Mouse (Mus musculus) kidney, embryonic 16.5 days (tissue): ENCODE data around the gene Xrcc1. TPM values are rescaled to one million over a fixed set of nuclear protein-coding genes. Genes with fewer than 3 reads are reported as not detected.

ENCODE experiments used
- ATAC-seq: fragments of 200-750 bp; cut with Nextera tagmentation; 2 replicates; pipeline ENCODE4 v1.8.0; 2017; ENCODE audit warnings: moderate TSS enrichment; ENCODE audit not compliant: low FRiP score, low TSS enrichment
- H3K27ac ChIP-seq: fragments of 300-500 bp; sonication (generic); 2 replicates; pipeline ENCODE4 v1.5.1; 2014; ENCODE audit warnings: low read length
- H3K27me3 ChIP-seq: fragments of 300-500 bp; sonication (generic); 2 replicates; pipeline ENCODE4 v1.6.1; 2014; ENCODE audit warnings: low read length, control low read depth, mixed read lengths; ENCODE audit not compliant: insufficient read depth
- H3K36me3 ChIP-seq: fragments of 300-500 bp; sonication (generic); 2 replicates; pipeline ENCODE4 v1.6.1; 2014; ENCODE audit warnings: low read length, control low read depth, mixed read lengths; ENCODE audit not compliant: insufficient read depth
- H3K4me1 ChIP-seq: fragments of 300-500 bp; sonication (generic); 2 replicates; pipeline ENCODE4 v1.6.1; 2014; ENCODE audit warnings: low read length, control low read depth, mixed read lengths; ENCODE audit not compliant: insufficient read depth
- H3K4me2 ChIP-seq: fragments of 300-500 bp; sonication (generic); replicated peaks from 2 replicates; pipeline ENCODE4 v1.6.1; 2014; ENCODE audit warnings: low read depth, low read length
- H3K4me3 ChIP-seq: fragments of 300-500 bp; sonication (generic); 2 replicates; pipeline ENCODE4 v1.5.1; 2014; ENCODE audit warnings: mild to moderate bottlenecking, low read length
- H3K9ac ChIP-seq: fragments of 300-500 bp; sonication (generic); replicated peaks from 2 replicates; pipeline ENCODE4 v1.6.1; 2014; ENCODE audit warnings: low read length
- H3K9me3 ChIP-seq: fragments of 300-500 bp; sonication (generic); 2 replicates; pipeline ENCODE4 v1.6.1; 2016; ENCODE audit warnings: low read length, control low read depth
- WGBS: fragments of 180-500 bp; shearing (Covaris S2); extraction: QIAGEN DNeasy Blood & Tissue Kit; methylation state at CpG from one replicate; pipeline ENCODE4 v1.1.7; 2014; 5-methylcytosine and 5-hydroxymethylcytosine counted together
- polyA plus RNA-seq: library from polyadenylated mRNA; unstranded; fragments of >200 nt; fragmentation: Nextera tagmentation; extraction: Ambion mirVana; gene quantifications from 2 replicates; pipeline ENCODE4 v1.2.1, GENCODE M21; 2015

Xrcc1 gene
- polyA plus RNA-seq, 1 experiment from 2014 or later, result 159 TPM

DNA sequence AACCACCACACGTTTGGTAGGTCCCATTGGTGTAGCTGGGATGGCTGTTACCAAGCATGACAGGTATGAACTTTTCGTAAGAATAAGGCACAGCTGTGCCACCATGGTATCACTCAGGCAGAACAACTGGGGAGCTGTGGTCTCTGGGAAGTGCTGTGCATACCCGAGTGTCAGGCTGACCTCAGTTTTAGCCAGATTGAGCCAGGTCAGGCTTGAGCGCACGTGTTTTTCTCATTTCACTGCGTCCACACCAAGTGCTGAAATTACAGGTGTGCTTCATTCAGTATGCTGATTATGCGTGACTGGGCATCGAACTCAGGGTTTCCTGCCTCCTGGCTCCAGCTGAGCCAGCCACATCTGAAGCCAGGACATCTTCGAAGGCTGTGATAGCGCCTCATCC is 9.7 kb downstream of the Xrcc1 start:
- no peaks in the 10 kb centered on the region for H3K9me3 ChIP-seq
- 70% methylated on average over 10 of the region's 10 CpGs for WGBS
- H3K4me3 ChIP-seq, result no peak overlapping the region
- H3K36me3 ChIP-seq, result peaks cover 46% of the 10 kb centered on the region
- H3K27ac ChIP-seq, result no peak overlapping the region
- no peaks in the 10 kb centered on the region for H3K27me3 ChIP-seq
- H3K4me1 ChIP-seq, result no peaks in the 10 kb centered on the region
- H3K4me2 ChIP-seq, result no peak overlapping the region
- ATAC-seq, result no peak
- no peak overlapping the region for H3K9ac ChIP-seq

DNA sequence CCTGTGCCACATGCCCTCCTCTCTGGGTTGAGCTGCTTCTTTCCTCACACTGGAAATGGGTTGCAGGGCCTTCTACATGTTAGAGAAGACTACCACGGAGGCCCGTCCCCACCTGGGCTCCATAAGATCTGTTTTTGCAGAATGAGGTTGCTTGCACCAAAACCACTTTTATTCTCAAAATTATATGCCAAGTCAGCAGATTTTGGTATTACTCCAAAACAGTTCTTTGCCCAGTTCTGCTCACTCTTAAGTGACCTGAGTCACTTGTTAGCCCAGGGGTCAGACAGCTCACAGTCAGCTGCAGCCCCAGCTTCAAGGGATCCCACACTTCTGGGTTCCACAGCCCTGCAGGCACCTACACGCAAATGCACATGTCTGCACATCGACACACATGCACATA is 15.4 kb downstream of the Xrcc1 start:
- Histone ChIP-seq H3K4me3 (no peak overlapping the region), H3K4me2 (no peak overlapping the region), H3K27me3 (no peaks in the 10 kb centered on the region), H3K9ac (no peak overlapping the region), H3K4me1 (no peaks in the 10 kb centered on the region; the same call in 1 of the 2 replicates), H3K27ac (no peak overlapping the region), H3K9me3 (no peaks in the 10 kb centered on the region), H3K36me3 (peaks cover 29% of the 10 kb centered on the region; the same call in 1 of the 2 replicates)
- no peak for ATAC-seq
- 86% methylated on average over 4 of the region's 4 CpGs for WGBS

DNA sequence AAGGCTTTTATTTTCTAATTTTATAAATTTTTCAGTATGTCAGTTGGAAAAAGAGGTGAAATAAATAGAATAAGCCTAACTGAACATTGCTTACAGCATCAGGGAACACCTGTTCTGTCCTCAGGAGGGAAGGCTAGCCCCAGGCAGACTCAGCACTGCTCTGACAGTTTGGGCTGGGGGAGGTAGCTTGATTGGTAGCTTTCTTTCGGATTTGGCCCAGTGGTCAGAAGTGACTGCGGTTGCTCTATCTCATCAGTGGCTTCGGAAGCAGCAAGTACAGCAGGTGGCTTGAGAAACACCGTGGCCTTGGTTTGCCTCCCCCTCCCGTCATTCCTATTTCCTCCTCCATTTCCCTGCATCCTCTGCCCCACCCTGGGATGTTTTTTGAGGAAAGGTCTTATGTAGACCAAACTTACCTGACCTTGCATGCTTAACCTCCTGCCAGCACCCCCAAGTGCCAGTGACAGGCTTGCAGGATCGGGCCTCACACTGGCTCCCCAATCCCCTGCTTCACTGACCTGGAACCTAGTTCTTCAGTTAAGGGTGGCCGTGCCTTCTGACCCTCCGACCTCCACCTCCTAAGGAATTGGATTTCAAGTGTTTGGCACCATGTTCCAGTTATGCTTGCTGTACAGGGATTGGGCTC is 17.2 kb downstream of the Xrcc1 start:
- WGBS, result 45% methylated on average over 8 of the region's 8 CpGs
- Histone ChIP-seq H3K4me1 (no peaks in the 10 kb centered on the region; the same call in 1 of the 2 replicates), H3K36me3 (peaks cover 45% of the 10 kb centered on the region), H3K27me3 (no peaks in the 10 kb centered on the region), H3K4me3 (no peak overlapping the region), H3K27ac (no peak overlapping the region), H3K9ac (no peak overlapping the region), H3K9me3 (no peaks in the 10 kb centered on the region), H3K4me2 (no peak overlapping the region)
- ATAC-seq, result no peak

- no peak for ATAC-seq
- Histone ChIP-seq H3K36me3 (peaks cover 50% of the 10 kb centered on the region), H3K4me2 (no peak overlapping the region), H3K27me3 (no peaks in the 10 kb centered on the region), H3K27ac (no peak overlapping the region), H3K9me3 (no peaks in the 10 kb centered on the region), H3K9ac (no peak overlapping the region), H3K4me3 (no peak overlapping the region), H3K4me1 (no peaks in the 10 kb centered on the region; the same call in 1 of the 2 replicates)
- WGBS, result 79% methylated on average over 4 of the region's 4 CpGs
Observed at GRCm38 (mm10) chr7:24563837-24564206, 17.7 kb downstream of the Xrcc1 start.

- 68% methylated on average over 6 of the region's 6 CpGs for WGBS
- Histone ChIP-seq H3K4me2 (no peak overlapping the region), H3K9me3 (no peaks in the 10 kb centered on the region), H3K36me3 (peaks cover 54% of the 10 kb centered on the region), H3K27me3 (no peaks in the 10 kb centered on the region), H3K4me3 (no peak overlapping the region), H3K27ac (no peak overlapping the region), H3K9ac (no peak overlapping the region), H3K4me1 (no peaks in the 10 kb centered on the region; the same call in 1 of the 2 replicates)
- ATAC-seq, result 0 out of 2 replicates have a peak, but pooled peaks have one; percentile 13
Observed at GRCm38 (mm10) chr7:24564607-24565265, 18.6 kb downstream of the Xrcc1 start.

GRCm38 (mm10) chr7:24565627-24566026 is 19.5 kb downstream of the Xrcc1 start:
- ATAC-seq, result no peak
- no peak overlapping the region for H3K4me2 ChIP-seq
- no peaks in the 10 kb centered on the region; the same call in 1 of the 2 replicates for H3K4me1 ChIP-seq
- 95% methylated on average over 11 of the region's 11 CpGs for WGBS
- H3K27me3 ChIP-seq, result no peaks in the 10 kb centered on the region
- no peak overlapping the region for H3K4me3 ChIP-seq
- no peak overlapping the region for H3K9ac ChIP-seq
- H3K9me3 ChIP-seq, result no peaks in the 10 kb centered on the region
- no peak overlapping the region for H3K27ac ChIP-seq
- peaks cover 55% of the 10 kb centered on the region for H3K36me3 ChIP-seq

- H3K4me3 ChIP-seq, result no peak overlapping the region
- 94% methylated on average over 9 of the region's 9 CpGs for WGBS
- no peak for ATAC-seq
- H3K9me3 ChIP-seq, result no peaks in the 10 kb centered on the region
- peaks cover 58% of the 10 kb centered on the region for H3K36me3 ChIP-seq
- no peak overlapping the region for H3K9ac ChIP-seq
- H3K4me1 ChIP-seq, result no peaks in the 10 kb centered on the region; the same call in 1 of the 2 replicates
- H3K27me3 ChIP-seq, result no peaks in the 10 kb centered on the region
- H3K4me2 ChIP-seq, result no peak overlapping the region
- H3K27ac ChIP-seq, result no peak overlapping the region
Observed at GRCm38 (mm10) chr7:24566206-24566605, 20.1 kb downstream of the Xrcc1 start.

GRCm38 (mm10) chr7:24568512-24568911 is 22.4 kb downstream of the Xrcc1 start:
- Histone ChIP-seq H3K4me1 (no peaks in the 10 kb centered on the region), H3K4me2 (no peak overlapping the region), H3K9me3 (no peaks in the 10 kb centered on the region), H3K27me3 (no peaks in the 10 kb centered on the region), H3K4me3 (no peak overlapping the region), H3K36me3 (peaks cover 65% of the 10 kb centered on the region), H3K9ac (no peak overlapping the region), H3K27ac (no peak overlapping the region)
- WGBS, result 93% methylated on average over 4 of the region's 4 CpGs
- ATAC-seq, result no peak

- no peaks in the 10 kb centered on the region for H3K4me1 ChIP-seq
- 73% methylated on average over 4 of the region's 4 CpGs for WGBS
- H3K27me3 ChIP-seq, result no peaks in the 10 kb centered on the region
- no peak overlapping the region for H3K9ac ChIP-seq
- no peak overlapping the region for H3K4me2 ChIP-seq
- peaks cover 55% of the 10 kb centered on the region for H3K36me3 ChIP-seq
- H3K9me3 ChIP-seq, result no peaks in the 10 kb centered on the region
- H3K27ac ChIP-seq, result no peak overlapping the region
- no peak for ATAC-seq
- no peak overlapping the region for H3K4me3 ChIP-seq
Observed at GRCm38 (mm10) chr7:24571071-24571470, 25.0 kb downstream of the Xrcc1 start.

GRCm38 (mm10) chr7:24572455-24572854 is 26.4 kb downstream of the Xrcc1 start:
- Histone ChIP-seq H3K27me3 (no peaks in the 10 kb centered on the region), H3K4me1 (no peaks in the 10 kb centered on the region), H3K9me3 (no peaks in the 10 kb centered on the region), H3K27ac (no peak overlapping the region), H3K36me3 (peaks cover 41% of the 10 kb centered on the region), H3K9ac (no peak overlapping the region), H3K4me3 (no peak overlapping the region), H3K4me2 (no peak overlapping the region)
- WGBS, result 60% methylated on average over 5 of the region's 5 CpGs
- no peak for ATAC-seq
